Mouse (Mus musculus) kidney, postnatal 25 days (tissue): ENCODE results near the gene Gm9837.

Source experiments
- DNase-seq, 2 experiments: peaks; one replicate each; pipeline ENCODE4 v3.0.0; 2021; ENCODE audit warnings: mixed read lengths in 2 of 2

The Gm9837 gene

GRCm38 (mm10) chr11:53486351-53486750, 16.1 kb upstream of the Gm9837 start:
- DNase-seq, result no peak

GRCm38 (mm10) chr11:53485719-53486118, 15.4 kb upstream of the Gm9837 start:
- DNase-seq, result no peak

- no peak for DNase-seq
These were observed 13.0 kb upstream of the Gm9837 start for GRCm38 (mm10) chr11:53483159-53483891.

- no peak for DNase-seq
These were observed 10.9 kb upstream of the Gm9837 start for GRCm38 (mm10) chr11:53481088-53481730.

GRCm38 (mm10) chr11:53479783-53480301, 9.6 kb upstream of the Gm9837 start, which contains the start of the genes Gm9945 and Sowaha:
Gene Gm9945, plus strand, starts transcription at chr11:53480166.
Gene Sowaha, minus strand, starts transcription at chr11:53480274.
- peak; percentile 63 to 87 for DNase-seq

- DNase-seq, result peak in 1 of 2 experiments; percentile 47
These were observed 9.0 kb upstream of the Gm9837 start for GRCm38 (mm10) chr11:53479171-53479782.

- DNase-seq, result no peak
These were observed 8.3 kb upstream of the Gm9837 start for GRCm38 (mm10) chr11:53478383-53479170.

GRCm38 (mm10) chr11:53477833-53478232, 7.6 kb upstream of the Gm9837 start:
- no peak for DNase-seq

GRCm38 (mm10) chr11:53475620-53476019, 5.3 kb upstream of the Gm9837 start:
- DNase-seq, result no peak

GRCm38 (mm10) chr11:53472709-53473108, 2.4 kb upstream of the Gm9837 start:
- no peak for DNase-seq

GRCm38 (mm10) chr11:53469294-53469967, 848 bp downstream of the Gm9837 start:
- DNase-seq, result no peak

GRCm38 (mm10) chr11:53466231-53466971, 3.9 kb downstream of the Gm9837 start:
- peak; percentile 84 to 85 for DNase-seq

- DNase-seq, result peak in 1 of 2 experiments; percentile 51
These were observed 6.5 kb downstream of the Gm9837 start for GRCm38 (mm10) chr11:53463551-53464424.

- DNase-seq, result no peak
These were observed 8.6 kb downstream of the Gm9837 start for GRCm38 (mm10) chr11:53461727-53462126.

- no peak for DNase-seq
These were observed 10.1 kb downstream of the Gm9837 start for GRCm38 (mm10) chr11:53460192-53460591.

GRCm38 (mm10) chr11:53458996-53459395, 11.3 kb downstream of the Gm9837 start:
- no peak for DNase-seq

GRCm38 (mm10) chr11:53457372-53457954, 12.8 kb downstream of the Gm9837 start:
- DNase-seq, result peak in 1 of 2 experiments; percentile 61

GRCm38 (mm10) chr11:53456474-53457371, 13.6 kb downstream of the Gm9837 start, which contains the start of the genes Gm10447 and Shroom1:
Gene Gm10447, minus strand, starts transcription at chr11:53457110.
Gene Shroom1, plus strand, starts transcription at chr11:53457205.
- DNase-seq, result peak; percentile 55 to 70

- no peak for DNase-seq
These were observed 17.2 kb downstream of the Gm9837 start for GRCm38 (mm10) chr11:53453031-53453430.
